Mouse (Mus musculus) ES-Bruce4 (cell line): ENCODE measurements around the gene Hspb9. TPM values are rescaled to one million over a fixed set of nuclear protein-coding genes. Genes with fewer than 3 reads are reported as not detected.

Experiments used
- H3K27ac ChIP-seq: 2 replicates; pipeline ENCODE4 v1.5.1; 2012; ENCODE audit warnings: low read length, inconsistent platforms; ENCODE audit not compliant: insufficient read depth
- H3K27me3 ChIP-seq: 2 replicates; pipeline ENCODE4 v1.6.1; 2012; ENCODE audit warnings: mild to moderate bottlenecking, low read length, inconsistent platforms; ENCODE audit not compliant: control insufficient read depth, poor library complexity, insufficient read depth, severe bottlenecking
- H3K36me3 ChIP-seq: 2 replicates; pipeline ENCODE4 v1.6.1; 2012; ENCODE audit warnings: inconsistent platforms, mild to moderate bottlenecking, low read length, moderate library complexity; ENCODE audit not compliant: control insufficient read depth, poor library complexity, insufficient read depth, severe bottlenecking
- H3K4me1 ChIP-seq: one replicate; pipeline ENCODE4 v1.8.1; 2011; ENCODE audit warnings: low read length; ENCODE audit not compliant: control insufficient read depth, insufficient read depth
- H3K4me3 ChIP-seq: 2 replicates; pipeline ENCODE4 v1.5.1; 2011; ENCODE audit warnings: low read depth, mild to moderate bottlenecking, low read length
- H3K9ac ChIP-seq: 2 replicates; pipeline ENCODE4 v1.6.1; 2012; ENCODE audit warnings: low read depth, mild to moderate bottlenecking, inconsistent platforms; ENCODE audit not compliant: poor library complexity, severe bottlenecking
- H3K9me3 ChIP-seq: replicated peaks from 2 replicates; pipeline ENCODE4 v1.6.1; 2012; ENCODE audit warnings: mild to moderate bottlenecking, low read length, inconsistent platforms; ENCODE audit not compliant: control insufficient read depth, poor library complexity, insufficient read depth, severe bottlenecking
- CTCF ChIP-seq: IDR thresholded peaks from one replicate; pipeline ENCODE4 v1.8.1; 2011; ENCODE audit warnings: low read depth, low read length
- EP300 ChIP-seq: IDR thresholded peaks from 2 replicates; pipeline ENCODE4 v1.6.1; 2011; ENCODE audit warnings: low read depth, low read length; ENCODE audit not compliant: insufficient read depth
- POLR2A ChIP-seq: IDR thresholded peaks from one replicate; pipeline ENCODE4 v1.8.1; 2011; ENCODE audit warnings: low read length; ENCODE audit not compliant: insufficient read depth
- polyA plus RNA-seq: library from polyadenylated mRNA; stranded (reverse); fragments of >200 nt; gene quantifications from 2 replicates; pipeline ENCODE4 v1.2.4, GENCODE M21; 2011; ENCODE audit warnings: low read depth; ENCODE audit not compliant: missing spikeins, insufficient read depth, insufficient read length

Hspb9 gene
- polyA plus RNA-seq, 1 experiment = not detected

GRCm38 (mm10) chr11:100709201-100709810 lies 4.3 kb upstream of the Hspb9 start:
- no peaks in the 10 kb centered on the region for H3K27me3 ChIP-seq
- H3K36me3 ChIP-seq = peaks cover 55% of the 10 kb centered on the region
- no peak for TF ChIP-seq POLR2A
- TF ChIP-seq CTCF = no peak
- no peak for TF ChIP-seq EP300
- peaks cover 4% of the 10 kb centered on the region for H3K4me1 ChIP-seq
- H3K9ac ChIP-seq = no peak overlapping the region
- no peak overlapping the region for H3K27ac ChIP-seq
- no peak overlapping the region for H3K4me3 ChIP-seq
- no peaks in the 10 kb centered on the region for H3K9me3 ChIP-seq

- H3K9ac ChIP-seq = no peak overlapping the region
Measured at GRCm38 (mm10) chr11:100710528-100710927, 3.1 kb upstream of the Hspb9 start.

GRCm38 (mm10) chr11:100710977-100711376 lies 2.7 kb upstream of the Hspb9 start:
- Histone ChIP-seq H3K36me3 (peaks cover 50% of the 10 kb centered on the region), H3K4me3 (no peak overlapping the region), H3K27me3 (no peaks in the 10 kb centered on the region), H3K9ac (no peak overlapping the region), H3K9me3 (no peaks in the 10 kb centered on the region), H3K27ac (no peak overlapping the region), H3K4me1 (peaks cover 4% of the 10 kb centered on the region)
- TF ChIP-seq POLR2A (no peak), CTCF (no peak), EP300 (no peak)

More at GRCm38 (mm10) chr11:100710528-100710927, 3.1 kb upstream of the Hspb9 start:
- no peaks in the 10 kb centered on the region for H3K9me3 ChIP-seq
- peaks cover 49% of the 10 kb centered on the region for H3K36me3 ChIP-seq
- no peak overlapping the region for H3K27ac ChIP-seq
- no peaks in the 10 kb centered on the region for H3K27me3 ChIP-seq
- TF ChIP-seq CTCF (no peak), EP300 (no peak), POLR2A (no peak)
- peaks cover 4% of the 10 kb centered on the region for H3K4me1 ChIP-seq
- no peak overlapping the region for H3K4me3 ChIP-seq

- no peak for TF ChIP-seq POLR2A
- TF ChIP-seq CTCF = no peak
- no peak for TF ChIP-seq EP300
- H3K9me3 ChIP-seq = no peaks in the 10 kb centered on the region
- peaks cover 43% of the 10 kb centered on the region for H3K36me3 ChIP-seq
- H3K27me3 ChIP-seq = no peaks in the 10 kb centered on the region
- H3K4me3 ChIP-seq = peak within 1 kb of the TSS; percentile 82
- H3K4me1 ChIP-seq = peaks cover 4% of the 10 kb centered on the region
- H3K9ac ChIP-seq = peak within 1 kb of the TSS; percentile 95
- H3K27ac ChIP-seq = peak within 1 kb of the TSS; percentile 95
Measured at GRCm38 (mm10) chr11:100711783-100712615, 1.7 kb upstream of the Hspb9 start, which contains the start of gene Kat2a. Gene Kat2a (minus strand): TSS chr11:100712465.

GRCm38 (mm10) chr11:100713174-100713573 lies 476 bp upstream of the Hspb9 start:
- Histone ChIP-seq H3K27ac (peak overlapping the region; percentile 95), H3K4me3 (peak overlapping the region; percentile 79), H3K36me3 (peaks cover 34% of the 10 kb centered on the region), H3K4me1 (peaks cover 4% of the 10 kb centered on the region), H3K9me3 (no peaks in the 10 kb centered on the region), H3K27me3 (no peaks in the 10 kb centered on the region), H3K9ac (peak overlapping the region; percentile 95)
- TF ChIP-seq EP300 (no peak), POLR2A (no peak), CTCF (no peak)

- Histone ChIP-seq H3K9ac (peak overlapping the region; percentile 95), H3K27me3 (no peaks in the 10 kb centered on the region), H3K4me3 (peak overlapping the region; percentile 79), H3K27ac (peak overlapping the region; percentile 95), H3K4me1 (peaks cover 6% of the 10 kb centered on the region), H3K36me3 (peaks cover 20% of the 10 kb centered on the region), H3K9me3 (no peaks in the 10 kb centered on the region)
- TF ChIP-seq EP300 (no peak), CTCF (peak; percentile 66), POLR2A (no peak)
Measured at GRCm38 (mm10) chr11:100714534-100714915, 875 bp downstream of the Hspb9 start.
